Mouse (Mus musculus) left cerebral cortex, adult 18-20 months (tissue): ENCODE data around the gene Slx1b. TPM values are rescaled to one million over a fixed set of nuclear protein-coding genes. Genes with fewer than 3 reads are reported as not detected.
"Not testable (repeated sequence)": the region's sequence is repeated elsewhere in the genome, so short reads cannot be mapped to it uniquely, and the experiment has no call there.

Experiments
- DNase-seq, 2 experiments: peaks; one replicate each; pipeline ENCODE4 v3.0.0; 2021 to 2022; ENCODE audit warnings: low spot score in 2 of 2, mixed read lengths in 1 of 2
- long read RNA-seq, 2 experiments: library from polyadenylated mRNA; stranded (forward); transcript quantifications; one replicate each; pipeline ENCODE4 v2.0.0; 2021
- total RNA-seq, 2 experiments: library from RNA; stranded (reverse); gene quantifications; 2 replicates each; pipeline ENCODE4 v1.2.3; 2021

The Slx1b gene
- total RNA-seq: 10 to 100 TPM; 14.5 to 15.1 TPM
- long read RNA-seq, experiment 1, transcript Slx1b-202 (5 exons, 1,390 nt): major isoform, 8 of 19 reads
- long read RNA-seq, experiment 1, partial matches to known transcripts: 2 of 19 reads
- long read RNA-seq, experiment 1, other reads (novel, unspliced or antisense): 6 of 19 reads
- long read RNA-seq, experiment 2, partial matches to known transcripts: 5 of 12 reads
- long read RNA-seq, experiment 2, other reads (novel, unspliced or antisense): 2 of 12 reads

GRCm38 (mm10) chr7:126695631-126696207 lies at the start of gene Slx1b:
Gene Slx1b (minus strand): TSS chr7:126695784.
- peak; percentile 91 to 96 for DNase-seq

GRCm38 (mm10) chr7:126741964-126742482 lies 46.4 kb upstream of the Slx1b start:
- peak in 1 of 2 experiments; percentile 31 for DNase-seq

- no peak for DNase-seq
Observed at GRCm38 (mm10) chr7:126741452-126741851, 45.9 kb upstream of the Slx1b start.

- no peak for DNase-seq
Observed at GRCm38 (mm10) chr7:126740977-126741376, 45.4 kb upstream of the Slx1b start.

- DNase-seq: no peak
Observed at GRCm38 (mm10) chr7:126740132-126740735, 44.6 kb upstream of the Slx1b start.

- peak; percentile 82 to 88 for DNase-seq
Observed at GRCm38 (mm10) chr7:126739551-126739950, 44.0 kb upstream of the Slx1b start.

GRCm38 (mm10) chr7:126736122-126736521 lies 40.5 kb upstream of the Slx1b start:
- DNase-seq: no peak

- not testable (repeated sequence) for DNase-seq
Observed at GRCm38 (mm10) chr7:126730256-126730789, 34.7 kb upstream of the Slx1b start.

GRCm38 (mm10) chr7:126725667-126726066 lies 30.1 kb upstream of the Slx1b start:
- no peak for DNase-seq

GRCm38 (mm10) chr7:126725077-126725476 lies 29.5 kb upstream of the Slx1b start:
- no peak for DNase-seq

GRCm38 (mm10) chr7:126721635-126722034 lies 26.1 kb upstream of the Slx1b start:
- no peak for DNase-seq

GRCm38 (mm10) chr7:126718787-126719337 lies 23.3 kb upstream of the Slx1b start:
- peak in 1 of 2 experiments; percentile 49 for DNase-seq

GRCm38 (mm10) chr7:126717566-126717965 lies 22.0 kb upstream of the Slx1b start:
- DNase-seq: no peak

- DNase-seq: no peak
Observed at GRCm38 (mm10) chr7:126715679-126716078, 20.1 kb upstream of the Slx1b start.

GRCm38 (mm10) chr7:126711910-126712309 lies 16.3 kb upstream of the Slx1b start:
- no peak for DNase-seq

- no peak for DNase-seq
Observed at GRCm38 (mm10) chr7:126710266-126710665, 14.7 kb upstream of the Slx1b start.

- no peak for DNase-seq
Observed at GRCm38 (mm10) chr7:126708175-126708952, 12.8 kb upstream of the Slx1b start.

GRCm38 (mm10) chr7:126707442-126708174 lies 12.0 kb upstream of the Slx1b start, which contains the start of gene Coro1a:
Gene Coro1a (minus strand): TSS chr7:126707787.
- no peak for DNase-seq

GRCm38 (mm10) chr7:126704121-126704980 lies 8.8 kb upstream of the Slx1b start:
- DNase-seq: peak; percentile 88 to 93
